Mouse (Mus musculus) neural tube, embryonic 14.5 days (tissue): ENCODE results near the gene Pola2. TPM values are rescaled to one million over a fixed set of nuclear protein-coding genes. Genes with fewer than 3 reads are reported as not detected.

ENCODE experiments used
- ATAC-seq: fragments of 200-750 bp; cut with Nextera tagmentation; 2 replicates; pipeline ENCODE4 v1.8.0; 2017; ENCODE audit warnings: low read depth, mild to moderate bottlenecking, moderate TSS enrichment, moderate library complexity
- H3K27ac ChIP-seq: fragments of 300-500 bp; sonication (generic); 2 replicates; pipeline ENCODE4 v1.5.1; 2014; ENCODE audit warnings: low read depth, mild to moderate bottlenecking, control low read depth, low read length, moderate library complexity, mixed read lengths
- H3K27me3 ChIP-seq: fragments of 300-500 bp; sonication (generic); 2 replicates; pipeline ENCODE4 v1.6.1; 2014; ENCODE audit warnings: low read length; ENCODE audit not compliant: control insufficient read depth, insufficient read depth
- H3K36me3 ChIP-seq: fragments of 300-500 bp; sonication (generic); 2 replicates; pipeline ENCODE4 v1.6.1; 2014; ENCODE audit warnings: low read length, mixed read lengths; ENCODE audit not compliant: control insufficient read depth, insufficient read depth
- H3K4me1 ChIP-seq: fragments of 300-500 bp; sonication (generic); 2 replicates; pipeline ENCODE4 v1.6.1; 2014; ENCODE audit warnings: low read length; ENCODE audit not compliant: control insufficient read depth, insufficient read depth
- H3K4me2 ChIP-seq: fragments of 300-500 bp; sonication (generic); 2 replicates; pipeline ENCODE4 v1.6.1; 2014; ENCODE audit warnings: mild to moderate bottlenecking, low read depth, low read length, control low read depth
- H3K4me3 ChIP-seq: fragments of 300-500 bp; sonication (generic); 2 replicates; pipeline ENCODE4 v1.5.1; 2014; ENCODE audit warnings: low read depth, low read length, control low read depth, mixed read lengths
- H3K9ac ChIP-seq: fragments of 300-500 bp; sonication (generic); replicated peaks from 2 replicates; pipeline ENCODE4 v1.6.1; 2014; ENCODE audit warnings: low read depth, mild to moderate bottlenecking, control low read depth, low read length, mixed read lengths
- H3K9me3 ChIP-seq: fragments of 300-500 bp; sonication (generic); 2 replicates; pipeline ENCODE4 v1.6.1; 2016; ENCODE audit warnings: low read length; ENCODE audit not compliant: control insufficient read depth
- WGBS: fragments of 180-500 bp; shearing (Covaris S2); extraction: QIAGEN DNeasy Blood & Tissue Kit; methylation state at CpG from one replicate; pipeline ENCODE4 v1.1.7; 2014; 5-methylcytosine and 5-hydroxymethylcytosine counted together
- polyA plus RNA-seq: library from polyadenylated mRNA; unstranded; fragments of >200 nt; fragmentation: Nextera tagmentation; extraction: Ambion mirVana; gene quantifications from 2 replicates; pipeline ENCODE4 v1.2.1, GENCODE M21; 2014

Gene Pola2
- polyA plus RNA-seq, 1 experiment from 2014 or later, result 18.0 TPM

- no peaks in the 10 kb centered on the region for H3K4me1 ChIP-seq
- H3K27me3 ChIP-seq, result no peaks in the 10 kb centered on the region
- no peak overlapping the region for H3K4me2 ChIP-seq
- H3K27ac ChIP-seq, result no peak overlapping the region
- H3K9me3 ChIP-seq, result no peaks in the 10 kb centered on the region
- peaks cover 3% of the 10 kb centered on the region for H3K36me3 ChIP-seq
- WGBS, result 29% methylated on average over 3 of the region's 3 CpGs
- ATAC-seq, result no peak
- H3K4me3 ChIP-seq, result no peak overlapping the region
- H3K9ac ChIP-seq, result no peak overlapping the region
These were observed 7.3 kb downstream of the Pola2 start for GRCm38 (mm10) chr19:5956685-5957084.

DNA sequence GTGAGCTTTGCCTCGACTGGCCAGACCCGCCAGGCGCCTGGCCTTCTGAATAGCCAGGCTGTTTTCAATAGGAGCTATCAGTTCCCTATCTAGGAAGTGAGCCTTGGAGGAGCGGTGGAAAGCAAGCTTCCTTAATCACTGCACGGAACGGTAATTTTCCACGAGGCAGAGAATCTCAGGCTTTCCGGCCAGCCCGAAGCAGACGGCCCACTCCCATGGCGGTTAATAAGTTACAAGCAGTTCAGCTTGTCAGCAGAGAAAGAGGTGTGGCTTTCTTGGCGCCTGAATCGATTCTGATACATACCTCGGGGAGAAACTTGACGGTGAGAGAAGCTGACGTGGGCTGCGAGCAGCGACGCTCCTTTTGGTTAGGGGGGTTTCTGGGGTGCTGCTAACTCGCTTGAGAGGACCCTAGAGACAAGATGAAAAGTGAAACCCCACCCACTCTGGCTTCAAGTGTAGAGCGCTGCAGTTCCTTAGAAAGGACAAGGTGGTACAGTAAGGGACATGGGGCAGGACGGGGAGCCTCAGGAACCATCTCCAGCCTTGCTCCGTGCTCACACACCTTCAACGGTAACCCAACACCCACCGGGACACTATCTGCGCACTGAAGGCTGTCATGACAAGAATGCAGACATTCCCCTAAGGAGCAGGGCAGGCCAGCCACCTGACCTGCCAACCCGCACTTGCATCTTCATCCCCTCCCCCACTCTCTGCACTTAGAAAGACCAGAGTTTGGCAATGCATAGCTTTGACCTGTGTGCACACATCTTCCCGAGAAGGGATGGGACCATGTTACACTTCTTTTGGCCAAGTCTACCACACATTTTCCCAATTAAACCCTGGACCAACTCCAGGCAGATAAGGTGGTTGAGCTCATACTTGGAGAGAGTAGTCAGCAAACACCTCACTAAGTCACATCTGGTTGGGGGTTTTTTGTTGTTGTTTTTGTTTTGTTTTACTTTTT, 8.0 kb downstream of the Pola2 start:
- Histone ChIP-seq H3K27me3 (no peaks in the 10 kb centered on the region), H3K27ac (no peak overlapping the region), H3K4me1 (no peaks in the 10 kb centered on the region), H3K9me3 (no peaks in the 10 kb centered on the region), H3K4me2 (no peak overlapping the region), H3K36me3 (peaks cover 6% of the 10 kb centered on the region), H3K9ac (no peak overlapping the region), H3K4me3 (no peak overlapping the region)
- 88% methylated on average over 28 of the region's 28 CpGs for WGBS
- ATAC-seq, result no peak

DNA sequence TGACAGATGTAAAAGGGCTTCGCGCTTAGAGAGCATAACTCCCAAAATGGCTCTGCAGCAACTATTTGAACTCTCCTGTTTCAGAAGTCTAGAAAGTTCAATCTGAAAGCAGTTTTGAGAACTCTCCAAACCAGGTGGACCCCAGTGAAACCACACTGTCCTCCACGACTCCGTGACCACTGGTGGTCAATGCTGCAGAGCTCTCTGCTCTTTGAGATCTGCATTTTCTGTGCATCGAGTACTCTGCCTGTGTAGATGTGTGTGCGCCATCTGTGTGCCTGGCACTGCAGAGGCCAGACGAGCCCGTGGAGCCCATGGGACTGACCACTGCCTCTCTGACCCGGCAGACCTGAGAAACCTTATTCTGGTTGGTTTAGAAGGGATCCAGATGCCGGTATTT, 9.1 kb downstream of the Pola2 start:
- no peak for ATAC-seq
- Histone ChIP-seq H3K27me3 (no peaks in the 10 kb centered on the region), H3K4me2 (no peak overlapping the region), H3K4me1 (no peaks in the 10 kb centered on the region), H3K9me3 (no peaks in the 10 kb centered on the region), H3K36me3 (peaks cover 14% of the 10 kb centered on the region), H3K9ac (no peak overlapping the region), H3K4me3 (no peak overlapping the region), H3K27ac (no peak overlapping the region)
- 98% methylated on average over 10 of the region's 10 CpGs for WGBS

- Histone ChIP-seq H3K9me3 (no peaks in the 10 kb centered on the region), H3K4me2 (no peak overlapping the region), H3K36me3 (peaks cover 14% of the 10 kb centered on the region), H3K9ac (no peak overlapping the region), H3K27ac (no peak overlapping the region), H3K4me1 (no peaks in the 10 kb centered on the region), H3K4me3 (no peak overlapping the region), H3K27me3 (no peaks in the 10 kb centered on the region)
- no peak for ATAC-seq
- WGBS, result 68% methylated on average over 22 of the region's 22 CpGs
These were observed 9.8 kb downstream of the Pola2 start for GRCm38 (mm10) chr19:5954031-5954710.

GRCm38 (mm10) chr19:5953201-5953770, 10.7 kb downstream of the Pola2 start:
- no peak overlapping the region for H3K27ac ChIP-seq
- H3K4me1 ChIP-seq, result no peaks in the 10 kb centered on the region
- H3K9me3 ChIP-seq, result no peaks in the 10 kb centered on the region
- no peaks in the 10 kb centered on the region for H3K27me3 ChIP-seq
- WGBS, result 95% methylated on average over 19 of the region's 19 CpGs
- no peak overlapping the region for H3K4me3 ChIP-seq
- peaks cover 14% of the 10 kb centered on the region for H3K36me3 ChIP-seq
- no peak overlapping the region for H3K4me2 ChIP-seq
- no peak for ATAC-seq
- H3K9ac ChIP-seq, result no peak overlapping the region

- Histone ChIP-seq H3K4me3 (no peak overlapping the region), H3K27ac (no peak overlapping the region), H3K9ac (no peak overlapping the region), H3K4me2 (no peak overlapping the region), H3K9me3 (no peaks in the 10 kb centered on the region), H3K4me1 (no peaks in the 10 kb centered on the region), H3K27me3 (no peaks in the 10 kb centered on the region), H3K36me3 (peaks cover 14% of the 10 kb centered on the region)
- WGBS, result 81% methylated on average over 13 of the region's 13 CpGs
- no peak for ATAC-seq
These were observed 11.8 kb downstream of the Pola2 start for GRCm38 (mm10) chr19:5952071-5952691.

DNA sequence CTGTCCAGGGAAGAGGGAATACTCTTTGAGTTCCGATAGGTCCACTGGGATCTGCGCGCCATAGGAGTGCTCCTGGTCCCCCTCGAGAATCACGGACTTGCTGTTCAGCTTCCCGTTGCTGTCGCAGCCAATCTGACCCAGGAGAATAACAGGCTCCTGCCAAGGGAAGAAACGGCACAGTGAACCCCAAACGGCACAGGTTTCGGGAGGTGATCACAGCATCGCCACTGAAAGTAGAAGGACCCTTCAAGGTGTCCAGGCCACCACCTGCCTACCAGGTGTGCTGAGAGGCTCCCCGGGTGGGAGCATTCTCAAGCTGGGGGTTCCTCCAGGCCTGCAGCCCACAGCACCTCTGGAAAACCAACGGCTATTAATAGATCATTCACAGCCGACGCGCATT, 12.4 kb downstream of the Pola2 start:
- H3K4me3 ChIP-seq, result no peak overlapping the region
- H3K9ac ChIP-seq, result no peak overlapping the region
- peaks cover 14% of the 10 kb centered on the region for H3K36me3 ChIP-seq
- no peak for ATAC-seq
- WGBS, result 91% methylated on average over 16 of the region's 16 CpGs
- H3K27ac ChIP-seq, result no peak overlapping the region
- H3K27me3 ChIP-seq, result no peaks in the 10 kb centered on the region
- H3K4me2 ChIP-seq, result no peak overlapping the region
- no peaks in the 10 kb centered on the region for H3K9me3 ChIP-seq
- H3K4me1 ChIP-seq, result no peaks in the 10 kb centered on the region

- 97% methylated on average over 11 of the region's 11 CpGs for WGBS
- Histone ChIP-seq H3K4me2 (no peak overlapping the region), H3K9ac (no peak overlapping the region), H3K4me1 (no peaks in the 10 kb centered on the region), H3K27me3 (no peaks in the 10 kb centered on the region), H3K36me3 (peaks cover 14% of the 10 kb centered on the region), H3K27ac (no peak overlapping the region), H3K9me3 (no peaks in the 10 kb centered on the region), H3K4me3 (no peak overlapping the region)
- no peak for ATAC-seq
These were observed 13.8 kb downstream of the Pola2 start for GRCm38 (mm10) chr19:5950218-5950617.
